Mouse (Mus musculus): Measurements from ENCODE around the gene Cplx1.

GRCm38 (mm10) chr5:108469617-108470016, 80.2 kb downstream of the Cplx1 start:
- TF ChIP-seq CTCF (IDR thresholded peaks at IDR 0.05; ENCODE audit: low read depth, low read length), result no peak
- TF ChIP-seq GATA1 (IDR thresholded peaks at IDR 0.05; ENCODE audit: borderline replicate concordance, low read length), result no peak
- TF ChIP-seq POLR2AphosphoS5 (IDR thresholded peaks at IDR 0.05; ENCODE audit: insufficient replicate concordance, low read depth, low read length), result no peak

Data from G1E (cell line).